Mouse (Mus musculus) G1E-ER4 (cell line): ENCODE data around the gene Mgrn1. TPM values are rescaled to one million over a fixed set of nuclear protein-coding genes. Genes with fewer than 3 reads are reported as not detected.

Experiments used
- GATA1 ChIP-seq: IDR thresholded peaks from one replicate; pipeline ENCODE4 v1.8.0; 2012; ENCODE audit warnings: low read length, inconsistent platforms
- polyA plus RNA-seq: library from polyadenylated mRNA; stranded (reverse); fragments of >175 nt; gene quantifications from 2 replicates; pipeline ENCODE4 v1.2.3, GENCODE M21; 2012

The Mgrn1 gene
- polyA plus RNA-seq, 1 experiment = 21.5 TPM

DNA sequence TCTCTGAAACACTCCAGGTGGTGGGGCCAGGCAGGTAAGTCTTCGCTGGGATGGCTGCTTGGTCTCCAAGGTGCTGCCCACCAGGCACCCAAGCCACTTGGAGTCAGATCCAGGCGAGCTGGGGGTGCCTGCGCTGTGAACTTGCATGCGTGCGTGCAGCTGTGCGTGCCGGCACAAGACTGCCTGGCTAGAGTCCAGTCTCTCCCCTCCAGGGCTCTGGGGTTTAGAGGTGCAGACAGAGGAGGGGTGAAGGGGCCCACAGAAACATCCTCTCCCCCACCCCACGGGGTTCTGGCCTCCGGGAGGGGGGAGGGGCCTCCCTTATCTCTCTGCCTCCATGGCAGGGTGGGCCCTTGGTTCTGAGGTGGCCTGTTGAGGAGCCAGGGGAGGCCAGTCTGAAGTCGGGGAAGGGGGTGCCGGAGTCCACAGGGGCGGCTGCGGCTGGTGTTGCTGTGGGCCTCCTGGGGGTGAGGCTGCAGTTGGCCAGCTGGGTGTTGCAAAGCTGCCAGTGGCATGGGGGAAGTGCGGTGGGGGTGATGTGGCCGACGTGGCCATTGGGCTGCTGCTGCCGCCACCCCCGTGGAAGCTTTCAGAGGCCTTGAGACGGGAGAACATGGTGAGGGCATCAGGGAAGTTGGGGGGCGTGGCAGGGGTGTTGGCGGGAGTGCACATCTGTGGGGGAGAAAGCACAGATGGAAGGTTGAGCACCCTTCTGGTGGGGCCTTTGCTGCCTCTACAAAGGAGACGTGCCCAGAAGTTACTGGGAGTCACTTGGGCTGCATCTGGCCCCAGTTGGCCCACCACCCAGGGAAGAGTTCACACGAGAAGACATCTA lies 10.6 kb upstream of the Mgrn1 start:
- TF ChIP-seq GATA1 = no peak

GRCm38 (mm10) chr16:4876033-4876680 lies 9.9 kb upstream of the Mgrn1 start:
- TF ChIP-seq GATA1 = no peak

DNA sequence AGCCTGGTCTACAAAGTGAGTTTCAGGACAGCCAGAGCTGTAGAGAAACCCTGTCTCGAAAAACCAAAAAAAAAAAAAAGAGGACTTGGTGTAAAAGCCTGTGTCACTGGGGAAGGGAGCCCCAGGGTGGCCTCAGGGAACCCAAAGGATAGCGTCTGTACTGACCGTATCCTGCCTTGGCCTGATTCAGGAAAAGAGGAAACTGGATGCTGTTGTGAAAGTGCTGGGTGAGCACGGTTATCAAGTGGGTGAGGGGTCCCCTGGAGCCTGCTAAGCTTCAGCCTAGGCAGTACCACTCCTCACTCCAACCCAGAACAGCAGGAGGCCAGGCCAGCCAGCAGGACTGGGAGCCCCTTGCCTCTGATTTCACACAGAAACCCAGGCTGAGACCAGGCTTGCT lies 8.9 kb upstream of the Mgrn1 start:
- TF ChIP-seq GATA1 = no peak

GRCm38 (mm10) chr16:4877701-4878100 lies 8.3 kb upstream of the Mgrn1 start:
- TF ChIP-seq GATA1 = no peak

- no peak for TF ChIP-seq GATA1
These were observed 7.7 kb upstream of the Mgrn1 start for GRCm38 (mm10) chr16:4878192-4878885.

DNA sequence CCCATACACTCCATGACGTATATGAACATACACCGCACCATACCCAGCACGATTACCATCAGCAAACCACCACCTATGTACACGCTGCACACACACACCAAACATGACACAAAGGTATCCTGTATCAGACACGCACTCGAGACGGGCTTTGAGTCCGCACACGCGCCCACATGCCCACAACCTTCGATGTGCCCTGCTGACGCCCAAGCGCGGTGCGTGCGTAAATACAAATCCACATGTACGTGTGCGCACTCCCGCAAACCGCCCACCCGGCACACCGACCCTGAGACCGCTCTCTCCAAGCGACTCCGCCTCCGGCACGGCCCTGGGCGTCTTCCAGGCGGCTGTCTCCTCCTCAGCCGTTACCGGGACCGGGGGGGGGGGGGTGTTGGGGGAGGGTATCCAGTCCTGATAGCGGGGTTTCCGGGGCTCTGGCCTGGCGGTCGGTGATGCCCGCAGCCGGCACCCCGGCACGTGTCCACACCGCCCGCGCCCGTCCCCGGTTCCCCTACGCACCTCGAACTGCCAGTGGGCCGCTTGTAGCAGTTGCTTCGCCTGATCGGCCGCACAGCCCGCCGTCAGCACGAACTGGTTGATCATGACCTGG lies 6.8 kb upstream of the Mgrn1 start:
- no peak for TF ChIP-seq GATA1

GRCm38 (mm10) chr16:4879708-4880124 lies 6.3 kb upstream of the Mgrn1 start:
- no peak for TF ChIP-seq GATA1

GRCm38 (mm10) chr16:4880136-4880825 lies 5.8 kb upstream of the Mgrn1 start, which contains the start of gene Ubald1:
Gene Ubald1, minus strand, starts transcription at chr16:4880315.
- no peak for TF ChIP-seq GATA1

DNA sequence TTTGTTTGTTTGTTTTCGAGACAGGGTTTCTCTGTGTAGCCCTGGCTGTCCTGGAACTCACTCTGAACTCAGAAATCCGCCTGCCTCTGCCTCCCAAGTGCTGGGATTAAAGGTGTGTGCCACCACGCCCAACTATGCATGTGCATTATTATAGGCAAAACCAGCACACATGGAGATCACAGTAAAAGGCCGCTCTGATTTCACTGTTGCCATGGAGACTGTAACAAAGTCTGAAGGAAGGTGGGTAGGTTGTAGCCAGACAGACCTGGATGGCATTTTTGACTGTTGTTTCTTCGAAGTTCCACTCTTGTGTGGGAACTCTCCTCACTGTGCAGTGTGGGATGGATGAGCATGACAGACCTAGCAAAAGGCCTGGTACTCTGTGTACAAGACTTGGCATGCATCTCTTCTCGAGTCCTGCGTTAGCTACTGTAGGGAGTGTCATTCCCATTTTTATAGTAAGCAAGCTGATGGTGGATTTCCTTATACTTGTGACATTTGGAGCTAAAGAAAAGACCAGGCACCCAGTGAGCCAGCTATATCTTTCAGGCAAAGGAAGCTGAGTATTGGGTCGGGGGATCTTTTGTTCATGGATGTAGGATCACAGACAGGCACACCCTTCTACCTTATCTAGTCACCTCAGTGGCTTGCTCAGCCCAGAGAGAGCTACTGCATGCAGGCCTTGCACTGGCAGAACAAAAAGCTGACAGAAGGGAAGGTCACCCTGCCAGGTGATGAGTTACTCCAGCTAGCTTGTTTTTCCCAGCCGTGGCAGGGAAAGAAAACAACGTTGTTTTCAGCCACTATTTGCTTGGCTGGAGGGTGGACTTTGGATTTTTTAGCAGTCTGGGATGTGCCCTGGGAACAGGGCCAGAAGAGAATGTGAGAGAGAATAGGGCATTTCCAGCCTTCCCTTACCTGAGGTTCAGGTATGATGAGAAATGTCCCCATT lies 4.4 kb upstream of the Mgrn1 start:
- TF ChIP-seq GATA1 = no peak

DNA sequence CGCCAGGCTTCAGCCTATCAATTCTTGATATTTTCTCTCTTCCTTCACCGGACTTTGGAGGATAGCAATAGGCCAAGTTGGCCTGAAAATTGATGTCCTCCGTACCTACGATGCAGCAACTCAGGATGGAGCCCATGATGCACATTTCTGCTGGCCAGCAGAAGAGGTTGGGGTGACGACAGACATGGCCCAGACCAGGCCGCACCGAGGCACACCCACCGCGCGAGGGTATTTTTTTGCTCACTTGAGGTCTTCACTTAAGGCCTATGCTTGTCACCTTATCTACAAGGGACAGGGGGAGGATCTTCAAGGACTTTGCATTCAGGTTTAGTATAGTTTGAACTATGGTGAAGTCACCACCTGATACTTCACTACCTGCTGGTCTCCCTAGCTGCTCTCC lies 1.1 kb upstream of the Mgrn1 start:
- TF ChIP-seq GATA1 = no peak

DNA sequence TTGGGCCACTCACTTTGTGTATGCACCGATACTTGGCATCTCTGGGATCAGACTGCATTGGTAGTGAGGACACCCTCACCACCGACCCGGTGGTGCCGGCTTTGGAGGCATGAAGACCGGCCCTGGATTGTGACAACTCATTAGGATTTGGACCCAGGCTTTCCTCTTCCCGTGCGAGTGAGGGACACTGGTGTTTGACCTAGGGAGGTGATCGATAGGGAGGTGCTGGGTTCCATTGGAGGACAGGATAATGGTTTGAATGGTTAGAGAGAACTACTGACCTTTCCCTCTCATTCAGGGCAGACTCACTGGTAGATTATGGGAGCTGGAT lies 606 bp downstream of the Mgrn1 start:
- TF ChIP-seq GATA1 = no peak

DNA sequence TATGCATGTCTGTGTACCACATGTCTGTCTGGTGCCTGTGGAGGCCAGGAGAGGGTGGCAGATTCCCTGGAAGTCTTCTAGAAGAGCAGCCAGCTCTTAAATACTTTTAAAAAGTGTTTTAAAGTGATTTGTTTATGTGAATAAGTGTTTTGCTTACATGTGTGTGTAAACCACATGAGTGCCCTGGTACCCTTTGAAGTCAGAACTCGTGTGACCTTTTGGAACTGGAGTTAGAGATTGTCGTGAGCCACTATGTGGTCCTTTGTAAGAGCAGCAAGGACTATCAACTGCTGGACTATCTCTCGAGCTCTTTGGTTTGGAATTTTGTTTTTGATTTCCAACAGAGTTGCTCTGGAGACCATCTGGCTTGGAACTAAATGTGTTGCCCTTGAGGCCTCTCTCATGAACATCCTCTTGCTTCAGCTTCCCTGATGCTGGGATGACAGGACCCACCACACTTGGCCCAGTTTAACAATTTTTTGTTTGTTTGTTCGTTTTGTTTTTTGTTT lies 4.2 kb downstream of the Mgrn1 start:
- no peak for TF ChIP-seq GATA1

- no peak for TF ChIP-seq GATA1
These were observed 6.1 kb downstream of the Mgrn1 start for GRCm38 (mm10) chr16:4892171-4892570.

- no peak for TF ChIP-seq GATA1
These were observed 8.3 kb downstream of the Mgrn1 start for GRCm38 (mm10) chr16:4894201-4894908.
